Mouse (Mus musculus) heart, embryonic 13.5 days (tissue): ENCODE data around the gene Hist2h2ac. TPM values are rescaled to one million over a fixed set of nuclear protein-coding genes. Genes with fewer than 3 reads are reported as not detected.
"Not testable (repeated sequence)": the region's sequence is repeated elsewhere in the genome, so short reads cannot be mapped to it uniquely, and the experiment has no call there.

Experiments used
- ATAC-seq: fragments of 200-750 bp; cut with Nextera tagmentation; 2 replicates; pipeline ENCODE4 v1.8.0; 2017; ENCODE audit warnings: moderate TSS enrichment; ENCODE audit not compliant: insufficient number of reproducible peaks, low FRiP score, low TSS enrichment; ENCODE audit errors: extremely low read depth
- H3K27ac ChIP-seq: fragments of 300-500 bp; sonication (generic); replicated peaks from 2 replicates; pipeline ENCODE4 v1.5.1; 2015; ENCODE audit warnings: moderate library complexity, mild to moderate bottlenecking, inconsistent platforms
- H3K27me3 ChIP-seq: fragments of 300-500 bp; sonication (generic); replicated peaks from 2 replicates; pipeline ENCODE4 v1.6.1; 2015; ENCODE audit warnings: mild to moderate bottlenecking, inconsistent platforms
- H3K36me3 ChIP-seq: fragments of 300-500 bp; sonication (generic); 2 replicates; pipeline ENCODE4 v1.6.1; 2015; ENCODE audit warnings: mild to moderate bottlenecking, inconsistent platforms
- H3K4me1 ChIP-seq: fragments of 300-500 bp; sonication (generic); 2 replicates; pipeline ENCODE4 v1.6.1; 2015; ENCODE audit warnings: inconsistent platforms
- H3K4me2 ChIP-seq: fragments of 300-500 bp; sonication (generic); 2 replicates; pipeline ENCODE4 v1.6.1; 2015; ENCODE audit warnings: inconsistent platforms, mild to moderate bottlenecking, moderate library complexity
- H3K4me3 ChIP-seq: fragments of 300-500 bp; sonication (generic); 2 replicates; pipeline ENCODE4 v1.5.1; 2015; ENCODE audit warnings: moderate library complexity, mild to moderate bottlenecking, inconsistent platforms
- H3K9ac ChIP-seq: fragments of 300-500 bp; sonication (generic); 2 replicates; pipeline ENCODE4 v1.6.1; 2015; ENCODE audit warnings: inconsistent platforms, mild to moderate bottlenecking, moderate library complexity
- H3K9me3 ChIP-seq: fragments of 300-500 bp; sonication (generic); 2 replicates; pipeline ENCODE4 v1.6.1; 2016; ENCODE audit warnings: inconsistent platforms
- WGBS: fragments of 180-500 bp; shearing (Covaris S2); methylation state at CpG from one replicate; pipeline ENCODE4 v1.1.7; 2015; ENCODE audit warnings: mixed read lengths; 5-methylcytosine and 5-hydroxymethylcytosine counted together
- polyA plus RNA-seq: library from polyadenylated mRNA; unstranded; fragments of >200 nt; fragmentation: Nextera tagmentation; extraction: Ambion mirVana; gene quantifications from 2 replicates; pipeline ENCODE4 v1.2.1, GENCODE M21; 2015

The Hist2h2ac gene
- polyA plus RNA-seq, 1 experiment from 2014 or later: 4.5 TPM

- peaks cover 15% of the 10 kb centered on the region for H3K4me1 ChIP-seq
- no peaks in the 10 kb centered on the region for H3K27me3 ChIP-seq
- no peak overlapping the region for H3K27ac ChIP-seq
- no peak overlapping the region for H3K4me2 ChIP-seq
- H3K9ac ChIP-seq: no peak overlapping the region
- H3K9me3 ChIP-seq: no peaks in the 10 kb centered on the region
- WGBS: 90% methylated on average over 11 of the region's 11 CpGs
- no peak overlapping the region for H3K4me3 ChIP-seq
- H3K36me3 ChIP-seq: peaks cover 51% of the 10 kb centered on the region
- ATAC-seq: no peak
Measured at GRCm38 (mm10) chr3:96195616-96196313, 24.9 kb downstream of the Hist2h2ac start.

- no peak for ATAC-seq
- Histone ChIP-seq H3K4me1 (peaks cover 15% of the 10 kb centered on the region), H3K9ac (no peak overlapping the region), H3K27ac (no peak overlapping the region), H3K4me3 (no peak overlapping the region), H3K4me2 (no peak overlapping the region), H3K9me3 (no peaks in the 10 kb centered on the region), H3K36me3 (peaks cover 59% of the 10 kb centered on the region), H3K27me3 (no peaks in the 10 kb centered on the region)
- 80% methylated on average over 10 of the region's 10 CpGs for WGBS
Measured at GRCm38 (mm10) chr3:96194966-96195365, 25.7 kb downstream of the Hist2h2ac start.

- Histone ChIP-seq H3K27me3 (no peaks in the 10 kb centered on the region), H3K4me2 (no peak overlapping the region), H3K27ac (no peak overlapping the region), H3K4me3 (no peak overlapping the region), H3K9ac (no peak overlapping the region), H3K9me3 (no peaks in the 10 kb centered on the region), H3K36me3 (peaks cover 77% of the 10 kb centered on the region), H3K4me1 (peaks cover 11% of the 10 kb centered on the region)
- no peak for ATAC-seq
- WGBS: 54% methylated on average over 12 of the region's 12 CpGs
Measured at GRCm38 (mm10) chr3:96192977-96193376, 27.7 kb downstream of the Hist2h2ac start.

- H3K27ac ChIP-seq: peak overlapping the region; percentile 96
- 8% methylated on average over 4 of the region's 4 CpGs for WGBS
- H3K4me3 ChIP-seq: peak overlapping the region; percentile 74
- H3K9me3 ChIP-seq: no peaks in the 10 kb centered on the region
- peak overlapping the region; percentile 88 for H3K9ac ChIP-seq
- no peak for ATAC-seq
- H3K4me2 ChIP-seq: peak overlapping the region; percentile 70
- no peaks in the 10 kb centered on the region for H3K27me3 ChIP-seq
- peaks cover 51% of the 10 kb centered on the region for H3K36me3 ChIP-seq
- H3K4me1 ChIP-seq: peaks cover 37% of the 10 kb centered on the region
Measured at GRCm38 (mm10) chr3:96182382-96182776, 38.3 kb downstream of the Hist2h2ac start.

- peak overlapping the region; percentile 96 for H3K27ac ChIP-seq
- H3K27me3 ChIP-seq: no peaks in the 10 kb centered on the region
- peak; percentile 35; the same call in 1 of the 2 replicates for ATAC-seq
- H3K9me3 ChIP-seq: no peaks in the 10 kb centered on the region
- peaks cover 49% of the 10 kb centered on the region for H3K36me3 ChIP-seq
- peak overlapping the region; percentile 88 for H3K9ac ChIP-seq
- peak overlapping the region; percentile 74 for H3K4me3 ChIP-seq
- peak overlapping the region; percentile 70 for H3K4me2 ChIP-seq
- H3K4me1 ChIP-seq: peaks cover 37% of the 10 kb centered on the region
- 20% methylated on average over 12 of the region's 12 CpGs for WGBS
Measured at GRCm38 (mm10) chr3:96181510-96182381, 38.9 kb downstream of the Hist2h2ac start.

- Histone ChIP-seq H3K27ac (peak within 1 kb of the TSS; percentile 96), H3K4me2 (peak within 1 kb of the TSS; percentile 70), H3K9me3 (no peaks in the 10 kb centered on the region), H3K4me3 (peak within 1 kb of the TSS; percentile 74), H3K9ac (peak within 1 kb of the TSS; percentile 88), H3K36me3 (peaks cover 51% of the 10 kb centered on the region), H3K4me1 (peaks cover 39% of the 10 kb centered on the region), H3K27me3 (no peaks in the 10 kb centered on the region)
- WGBS: 0% methylated on average over 14 of the region's 23 CpGs
- ATAC-seq: no peak
Measured at GRCm38 (mm10) chr3:96180727-96181477, 39.8 kb downstream of the Hist2h2ac start, which contains the start of gene Sv2a. Gene Sv2a (plus strand): TSS chr3:96181151.

GRCm38 (mm10) chr3:96179531-96179930 lies 41.1 kb downstream of the Hist2h2ac start:
- no peak overlapping the region for H3K4me2 ChIP-seq
- ATAC-seq: no peak
- H3K27me3 ChIP-seq: no peaks in the 10 kb centered on the region
- WGBS: 55% methylated on average over 4 of the region's 4 CpGs
- H3K4me1 ChIP-seq: peaks cover 41% of the 10 kb centered on the region
- no peak overlapping the region for H3K27ac ChIP-seq
- no peaks in the 10 kb centered on the region for H3K9me3 ChIP-seq
- H3K36me3 ChIP-seq: peaks cover 51% of the 10 kb centered on the region
- H3K4me3 ChIP-seq: no peak overlapping the region
- H3K9ac ChIP-seq: no peak overlapping the region

GRCm38 (mm10) chr3:96178902-96179301 lies 41.8 kb downstream of the Hist2h2ac start:
- Histone ChIP-seq H3K9ac (no peak overlapping the region), H3K9me3 (no peaks in the 10 kb centered on the region), H3K4me3 (no peak overlapping the region), H3K27ac (no peak overlapping the region), H3K4me1 (peaks cover 44% of the 10 kb centered on the region), H3K27me3 (no peaks in the 10 kb centered on the region), H3K36me3 (peaks cover 51% of the 10 kb centered on the region), H3K4me2 (no peak overlapping the region)
- no peak for ATAC-seq
- 79% methylated on average over 2 of the region's 2 CpGs for WGBS

GRCm38 (mm10) chr3:96178427-96178826 lies 42.3 kb downstream of the Hist2h2ac start:
- ATAC-seq: no peak
- Histone ChIP-seq H3K4me1 (peaks cover 41% of the 10 kb centered on the region), H3K9me3 (no peaks in the 10 kb centered on the region), H3K4me2 (no peak overlapping the region), H3K4me3 (no peak overlapping the region), H3K27ac (no peak overlapping the region), H3K36me3 (peaks cover 55% of the 10 kb centered on the region), H3K9ac (no peak overlapping the region), H3K27me3 (no peaks in the 10 kb centered on the region)
- WGBS: 92% methylated on average over 4 of the region's 4 CpGs

- Histone ChIP-seq H3K4me3 (no peak overlapping the region), H3K4me1 (peaks cover 38% of the 10 kb centered on the region), H3K4me2 (no peak overlapping the region), H3K27me3 (no peaks in the 10 kb centered on the region), H3K27ac (no peak overlapping the region), H3K36me3 (peaks cover 55% of the 10 kb centered on the region), H3K9me3 (no peaks in the 10 kb centered on the region), H3K9ac (no peak overlapping the region)
- WGBS: 93% methylated on average over 6 of the region's 6 CpGs
- no peak for ATAC-seq
Measured at GRCm38 (mm10) chr3:96175251-96175650, 45.4 kb downstream of the Hist2h2ac start.

- Histone ChIP-seq H3K9ac (peak overlapping the region; percentile 44; the same call in 1 of the 2 replicates), H3K36me3 (peaks cover 61% of the 10 kb centered on the region), H3K4me2 (peak overlapping the region; percentile 93), H3K4me1 (peaks cover 37% of the 10 kb centered on the region)
- H3K27ac ChIP-seq, H3K9me3 ChIP-seq, H3K27me3 ChIP-seq, ATAC-seq, H3K4me3 ChIP-seq: not testable (repeated sequence)
- WGBS: 90% methylated on average over 4 of the region's 4 CpGs
Measured at GRCm38 (mm10) chr3:96174042-96174441, 46.6 kb downstream of the Hist2h2ac start.
